Mouse (Mus musculus): ENCODE measurements around the gene Tenm2.
A peak's percentile ranks its signal among the peaks of the same experiment; 100 is the strongest.

Gene Tenm2

GRCm38 (mm10) chr11:36280533-36280932 lies 955.2 kb downstream of the Tenm2 start:
- no peak for DNase-seq (ENCODE audit: low read depth, low spot score)

GRCm38 (mm10) chr11:36277903-36278215 lies 957.9 kb downstream of the Tenm2 start:
- no peak for DNase-seq (ENCODE audit: low read depth, low spot score)

DNA sequence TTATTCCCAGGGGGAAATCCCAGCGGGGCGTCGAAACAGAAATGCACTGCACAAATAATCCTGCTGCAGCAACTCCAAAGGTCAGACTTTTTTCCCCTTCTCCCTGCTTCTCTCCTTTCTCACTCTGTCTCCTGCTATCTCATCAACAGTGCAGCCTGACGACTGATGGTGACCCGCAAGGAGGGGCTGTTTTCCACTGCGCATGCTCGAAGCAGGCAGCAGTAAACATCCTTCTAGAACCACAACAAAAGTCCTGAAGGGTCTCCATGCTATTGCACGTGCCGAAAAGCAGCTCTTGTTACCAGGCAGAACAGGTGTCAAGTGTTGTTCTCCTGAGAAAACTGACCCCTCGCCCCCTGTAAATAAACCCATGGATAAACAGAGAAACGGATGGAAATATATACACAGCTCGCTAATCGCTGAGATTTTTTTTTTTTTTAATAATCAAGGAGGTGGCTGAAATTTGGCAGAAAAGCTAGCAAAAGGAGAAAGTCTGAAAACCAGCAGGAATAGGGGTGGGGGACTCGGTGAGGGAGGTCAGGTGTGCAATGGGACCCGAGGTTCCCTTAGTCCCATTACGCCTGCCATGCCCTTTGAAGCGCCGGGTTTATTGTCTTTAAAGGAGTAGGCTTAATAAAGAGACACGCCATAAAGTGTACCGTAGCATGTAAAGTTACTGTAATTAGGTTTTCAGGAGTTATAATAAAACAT lies 958.4 kb downstream of the Tenm2 start:
- DNase-seq (ENCODE audit: low read depth, low spot score) = peak; percentile 16

DNA sequence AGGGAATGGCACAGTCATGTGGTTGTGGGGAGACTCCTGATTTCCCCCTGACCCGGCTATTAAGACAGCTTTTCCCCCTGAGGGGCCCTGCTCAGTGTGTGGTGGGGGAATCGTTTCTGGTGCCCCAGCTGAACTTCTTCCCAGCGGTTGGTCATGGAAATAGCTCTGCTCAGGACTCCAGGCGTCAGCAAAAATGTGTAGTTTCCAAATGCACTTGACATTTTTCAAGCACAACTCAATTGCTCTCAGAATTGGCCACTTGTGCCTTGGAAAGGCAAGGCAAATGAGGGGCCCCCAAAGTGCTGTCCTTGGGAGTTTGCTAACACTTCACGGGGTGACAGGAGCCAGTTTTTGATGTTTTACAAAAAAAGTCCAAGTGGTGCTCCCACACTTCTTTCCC lies 959.7 kb downstream of the Tenm2 start:
- no peak for DNase-seq (ENCODE audit: low read depth, low spot score)

DNA sequence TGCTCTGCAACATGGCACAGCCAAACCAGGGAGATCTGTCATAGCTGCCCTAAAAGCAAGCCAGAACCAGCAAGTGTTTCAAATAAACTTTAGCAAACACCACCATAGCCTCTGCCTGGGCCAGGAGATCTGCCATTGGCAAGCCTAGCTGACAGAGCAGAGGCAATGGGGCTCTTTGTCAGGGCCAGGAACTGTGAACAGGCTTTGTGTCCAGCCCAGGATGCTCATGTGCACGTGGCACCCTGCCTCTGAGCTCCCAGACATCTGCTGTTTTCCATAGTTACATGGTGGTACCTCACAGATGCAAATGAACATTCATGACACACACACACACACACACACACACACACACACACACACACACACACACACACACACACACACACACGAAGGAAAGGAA lies 963.6 kb downstream of the Tenm2 start:
- no peak for DNase-seq (ENCODE audit: low read depth, low spot score)

- DNase-seq (ENCODE audit: low read depth, low spot score) = no peak
Observed at GRCm38 (mm10) chr11:36269945-36270344, 965.8 kb downstream of the Tenm2 start.

GRCm38 (mm10) chr11:36264776-36265466 lies 970.8 kb downstream of the Tenm2 start:
- no peak for DNase-seq (ENCODE audit: low read depth, low spot score)

GRCm38 (mm10) chr11:36263840-36264239 lies 971.9 kb downstream of the Tenm2 start:
- DNase-seq (ENCODE audit: low read depth, low spot score) = peak; percentile 18

- no peak for DNase-seq (ENCODE audit: low read depth, low spot score)
Observed at GRCm38 (mm10) chr11:36257187-36257586, 978.6 kb downstream of the Tenm2 start.

DNA sequence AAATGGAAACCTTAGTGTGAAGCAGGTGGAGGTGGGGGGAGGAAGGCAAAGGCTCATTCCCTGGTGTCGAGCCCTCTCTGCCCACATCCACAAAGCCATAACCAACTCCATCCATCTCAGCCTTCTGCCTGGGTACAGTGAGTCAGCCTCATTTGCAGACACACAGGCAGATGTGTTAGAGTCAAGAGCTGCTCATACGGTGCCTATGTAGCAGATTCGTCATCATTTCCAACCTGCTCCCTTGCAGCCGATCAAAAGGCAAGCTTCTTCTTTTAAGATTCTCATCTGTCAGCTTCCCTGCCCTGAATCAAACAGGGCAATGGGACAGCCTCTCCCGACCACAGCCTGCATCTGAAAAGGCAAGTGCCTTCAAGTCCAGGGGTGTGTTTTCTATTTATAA lies 979.0 kb downstream of the Tenm2 start:
- DNase-seq (ENCODE audit: low read depth, low spot score) = no peak

- no peak for DNase-seq (ENCODE audit: low read depth, low spot score)
Observed at GRCm38 (mm10) chr11:36254019-36254418, 981.7 kb downstream of the Tenm2 start.

DNA sequence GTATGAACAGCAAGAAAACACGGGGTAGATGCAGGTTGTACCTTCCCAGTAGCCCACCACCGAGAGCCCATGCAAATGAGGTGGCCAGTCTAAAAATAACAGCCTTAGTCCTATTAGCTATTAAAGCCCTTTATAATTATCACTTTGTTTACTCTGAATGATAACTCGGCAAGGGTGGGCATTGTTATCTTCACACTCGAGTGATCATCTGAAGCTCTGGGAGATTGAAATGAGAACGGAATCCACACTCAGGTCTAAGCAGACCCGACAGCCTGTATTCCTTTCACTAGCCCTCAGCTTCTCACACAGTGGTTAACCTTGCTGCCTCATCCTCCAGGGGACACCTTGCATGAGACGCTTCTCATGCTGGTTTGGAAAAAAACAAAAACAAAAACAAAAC lies 985.7 kb downstream of the Tenm2 start:
- DNase-seq (ENCODE audit: low read depth, low spot score) = no peak

- DNase-seq (ENCODE audit: low read depth, low spot score) = no peak
Observed at GRCm38 (mm10) chr11:36246152-36246551, 989.6 kb downstream of the Tenm2 start.

GRCm38 (mm10) chr11:36244491-36244882 lies 991.3 kb downstream of the Tenm2 start:
- DNase-seq (ENCODE audit: low read depth, low spot score) = no peak

DNA sequence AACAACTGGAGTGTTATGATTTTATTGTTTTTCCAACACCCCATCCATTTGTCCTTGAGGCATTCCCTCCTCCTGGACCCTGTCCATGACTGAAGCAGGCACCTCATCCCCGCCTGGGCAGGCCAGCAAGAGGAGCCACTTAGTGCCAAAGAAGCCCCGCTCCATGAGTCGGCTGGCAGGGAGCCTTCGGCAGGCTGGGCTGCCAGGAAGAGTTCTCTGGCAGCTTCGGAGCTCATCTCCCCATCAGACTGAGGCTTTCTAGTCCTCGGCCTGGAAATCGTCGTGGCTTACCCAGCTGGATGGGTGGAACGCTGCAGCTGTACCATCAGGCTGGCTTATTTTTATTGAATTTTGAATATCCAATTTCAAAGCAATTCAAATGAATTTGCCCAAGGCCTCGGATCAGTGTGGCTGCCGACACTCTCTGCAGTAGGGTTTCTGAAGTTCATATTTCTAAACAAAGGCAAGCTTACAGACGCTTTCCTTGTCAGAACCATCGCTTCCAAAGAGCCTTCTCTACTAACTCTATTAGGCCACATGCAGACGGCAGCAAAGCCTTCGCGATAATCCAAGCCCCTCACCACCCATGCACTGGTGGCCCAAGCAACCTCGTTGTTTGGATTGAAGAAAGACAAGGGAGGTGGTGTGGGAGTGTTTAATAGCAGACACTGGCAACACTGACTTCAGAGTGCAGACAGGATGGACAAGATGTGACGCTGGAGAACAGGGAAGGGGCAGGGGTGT lies 991.8 kb downstream of the Tenm2 start:
- no peak for DNase-seq (ENCODE audit: low read depth, low spot score)

GRCm38 (mm10) chr11:36238890-36239289 lies 996.9 kb downstream of the Tenm2 start:
- no peak for DNase-seq (ENCODE audit: low read depth, low spot score)

DNA sequence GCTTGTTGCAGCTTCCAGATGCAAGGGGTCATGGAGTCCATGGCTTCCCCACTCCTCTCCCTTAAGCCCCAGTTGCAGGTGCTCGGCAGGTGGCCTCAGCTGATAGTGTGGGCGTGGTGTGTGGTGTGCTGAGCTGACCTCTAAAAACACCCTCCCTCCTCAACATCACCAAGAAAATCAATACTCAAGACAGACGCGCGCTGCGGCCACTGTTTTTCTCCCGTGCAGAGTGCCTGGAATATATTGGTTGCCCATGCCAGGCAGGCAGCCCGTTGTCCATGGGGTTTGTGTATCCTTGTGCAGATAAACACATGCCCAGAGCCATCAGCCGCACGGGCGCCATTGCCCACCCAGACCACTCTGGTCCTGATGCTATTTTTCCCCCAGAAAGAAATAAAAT lies 1007.1 kb downstream of the Tenm2 start:
- DNase-seq (ENCODE audit: low read depth, low spot score) = no peak

- no peak for DNase-seq (ENCODE audit: low read depth, low spot score)
Observed at GRCm38 (mm10) chr11:36228196-36228595, 1007.6 kb downstream of the Tenm2 start.

GRCm38 (mm10) chr11:36226061-36226460 lies 1009.7 kb downstream of the Tenm2 start:
- DNase-seq (ENCODE audit: low read depth, low spot score) = no peak

- no peak for DNase-seq (ENCODE audit: low read depth, low spot score)
Observed at GRCm38 (mm10) chr11:36223716-36224439, 1011.9 kb downstream of the Tenm2 start.

GRCm38 (mm10) chr11:36222071-36222470 lies 1013.7 kb downstream of the Tenm2 start:
- no peak for DNase-seq (ENCODE audit: low read depth, low spot score)

Data from mesoderm, embryonic 11.5 days (tissue).